Mouse (Mus musculus): ENCODE results near the gene Rsrc1. TPM values are rescaled to one million over a fixed set of nuclear protein-coding genes. Genes with fewer than 3 reads are reported as not detected.

Gene Rsrc1
- polyA plus RNA-seq, 1 experiment from 2014 or later = 44.6 TPM

GRCm38 (mm10) chr3:67358376-67358775, 377.2 kb downstream of the Rsrc1 start:
- Histone ChIP-seq H3K9me3 (no peaks in the 10 kb centered on the region), H3K4me1 (replicated peaks) (no peaks in the 10 kb centered on the region), H3K4me2 (replicated peaks) (no peak overlapping the region), H3K4me3 (replicated peaks) (no peak overlapping the region), H3K9ac (replicated peaks) (no peak overlapping the region), H3K27me3 (no peaks in the 10 kb centered on the region), H3K36me3 (no peaks in the 10 kb centered on the region), H3K27ac (no peak overlapping the region)
- ATAC-seq = no peak
- WGBS = 76% methylated on average over 7 of the region's 7 CpGs

- peaks cover 5% of the 10 kb centered on the region; the same call in 1 of the 2 replicates for H3K27me3 ChIP-seq
- H3K4me2 ChIP-seq (replicated peaks) = no peak overlapping the region
- no peaks in the 10 kb centered on the region for H3K36me3 ChIP-seq
- H3K9ac ChIP-seq (replicated peaks) = no peak overlapping the region
- 62% methylated on average over 4 of the region's 4 CpGs for WGBS
- ATAC-seq = peak; percentile 83
- H3K9me3 ChIP-seq = no peaks in the 10 kb centered on the region
- H3K27ac ChIP-seq = no peak overlapping the region; the same call in 1 of the 2 replicates
- H3K4me3 ChIP-seq (replicated peaks) = no peak overlapping the region
- 0 out of 2 replicates have a peak, but pooled peaks cover 6% of the 10 kb centered on the region for H3K4me1 ChIP-seq (replicated peaks)
Observed at GRCm38 (mm10) chr3:67366087-67366892, 385.1 kb downstream of the Rsrc1 start.

- no peak overlapping the region for H3K27ac ChIP-seq
- 0 out of 2 replicates have a peak, but pooled peaks cover 6% of the 10 kb centered on the region for H3K4me1 ChIP-seq (replicated peaks)
- H3K4me2 ChIP-seq (replicated peaks) = no peak overlapping the region
- H3K27me3 ChIP-seq = peaks cover 11% of the 10 kb centered on the region
- H3K9me3 ChIP-seq = no peaks in the 10 kb centered on the region
- no peaks in the 10 kb centered on the region for H3K36me3 ChIP-seq
- no peak for ATAC-seq
- 87% methylated on average over 6 of the region's 6 CpGs for WGBS
- H3K9ac ChIP-seq (replicated peaks) = no peak overlapping the region
- H3K4me3 ChIP-seq (replicated peaks) = no peak overlapping the region
Observed at GRCm38 (mm10) chr3:67367481-67367880, 386.3 kb downstream of the Rsrc1 start.

- 84% methylated on average over 5 of the region's 5 CpGs for WGBS
- no peaks in the 10 kb centered on the region for H3K9me3 ChIP-seq
- no peak overlapping the region for H3K9ac ChIP-seq (replicated peaks)
- no peak overlapping the region for H3K4me3 ChIP-seq (replicated peaks)
- H3K27me3 ChIP-seq = peaks cover 22% of the 10 kb centered on the region
- H3K4me1 ChIP-seq (replicated peaks) = peaks cover 8% of the 10 kb centered on the region; the same call in 1 of the 2 replicates
- no peak for ATAC-seq
- H3K4me2 ChIP-seq (replicated peaks) = no peak overlapping the region
- H3K27ac ChIP-seq = no peak overlapping the region
- H3K36me3 ChIP-seq = no peaks in the 10 kb centered on the region
Observed at GRCm38 (mm10) chr3:67369407-67370079, 388.4 kb downstream of the Rsrc1 start.

GRCm38 (mm10) chr3:67372194-67372593, 391.0 kb downstream of the Rsrc1 start:
- Histone ChIP-seq H3K9ac (replicated peaks) (no peak overlapping the region), H3K4me1 (replicated peaks) (peaks cover 4% of the 10 kb centered on the region; the same call in 1 of the 2 replicates), H3K36me3 (no peaks in the 10 kb centered on the region), H3K27ac (no peak overlapping the region), H3K27me3 (peaks cover 27% of the 10 kb centered on the region), H3K9me3 (no peaks in the 10 kb centered on the region), H3K4me3 (replicated peaks) (no peak overlapping the region), H3K4me2 (replicated peaks) (no peak overlapping the region)
- 77% methylated on average over 4 of the region's 4 CpGs for WGBS
- ATAC-seq = no peak

GRCm38 (mm10) chr3:67372781-67373180, 391.6 kb downstream of the Rsrc1 start:
- H3K27me3 ChIP-seq = peaks cover 27% of the 10 kb centered on the region
- 66% methylated on average over 5 of the region's 5 CpGs for WGBS
- H3K4me2 ChIP-seq (replicated peaks) = no peak overlapping the region
- ATAC-seq = no peak
- no peaks in the 10 kb centered on the region for H3K36me3 ChIP-seq
- no peak overlapping the region for H3K27ac ChIP-seq
- H3K9me3 ChIP-seq = no peaks in the 10 kb centered on the region
- peaks cover 4% of the 10 kb centered on the region; the same call in 1 of the 2 replicates for H3K4me1 ChIP-seq (replicated peaks)
- no peak overlapping the region for H3K4me3 ChIP-seq (replicated peaks)
- H3K9ac ChIP-seq (replicated peaks) = no peak overlapping the region

- ATAC-seq = peak; percentile 98
- Histone ChIP-seq H3K27me3 (peaks cover 27% of the 10 kb centered on the region), H3K9me3 (no peaks in the 10 kb centered on the region), H3K9ac (replicated peaks) (peak within 1 kb of the TSS; percentile 70), H3K36me3 (no peaks in the 10 kb centered on the region), H3K4me1 (replicated peaks) (peaks cover 4% of the 10 kb centered on the region; the same call in 1 of the 2 replicates), H3K4me3 (replicated peaks) (peak within 1 kb of the TSS; percentile 58), H3K4me2 (replicated peaks) (peak within 1 kb of the TSS; percentile 87), H3K27ac (no peak within 1 kb of the TSS)
- WGBS = under 1% methylated on average over 35 of the region's 35 CpGs
Observed at GRCm38 (mm10) chr3:67373872-67374271, 392.7 kb downstream of the Rsrc1 start, which contains the start of gene Mlf1. TSS of gene Mlf1 (plus strand) at chr3:67374097.

GRCm38 (mm10) chr3:67374360-67374778, 393.2 kb downstream of the Rsrc1 start:
- Histone ChIP-seq H3K27ac (no peak overlapping the region), H3K27me3 (peaks cover 27% of the 10 kb centered on the region), H3K4me3 (replicated peaks) (peak overlapping the region; percentile 58), H3K9ac (replicated peaks) (peak overlapping the region; percentile 70), H3K4me2 (replicated peaks) (peak overlapping the region; percentile 87), H3K4me1 (replicated peaks) (peaks cover 4% of the 10 kb centered on the region; the same call in 1 of the 2 replicates), H3K36me3 (no peaks in the 10 kb centered on the region), H3K9me3 (no peaks in the 10 kb centered on the region)
- ATAC-seq = peak; percentile 72
- WGBS = 35% methylated on average over 7 of the region's 7 CpGs

GRCm38 (mm10) chr3:67375063-67375462, 393.9 kb downstream of the Rsrc1 start, which contains the start of gene Gm17402:
TSS of gene Gm17402 (minus strand) at chr3:67375163.
- no peak for ATAC-seq
- Histone ChIP-seq H3K4me3 (replicated peaks) (peak within 1 kb of the TSS; percentile 58), H3K27ac (no peak within 1 kb of the TSS), H3K4me2 (replicated peaks) (peak within 1 kb of the TSS; percentile 87), H3K9me3 (no peaks in the 10 kb centered on the region), H3K36me3 (no peaks in the 10 kb centered on the region), H3K27me3 (peaks cover 27% of the 10 kb centered on the region), H3K9ac (replicated peaks) (peak within 1 kb of the TSS; percentile 70), H3K4me1 (replicated peaks) (peaks cover 4% of the 10 kb centered on the region; the same call in 1 of the 2 replicates)
- 58% methylated on average over 3 of the region's 3 CpGs for WGBS

- Histone ChIP-seq H3K4me3 (replicated peaks) (no peak overlapping the region), H3K4me2 (replicated peaks) (no peak overlapping the region), H3K27me3 (peaks cover 9% of the 10 kb centered on the region; the same call in 1 of the 2 replicates), H3K4me1 (replicated peaks) (peaks cover 4% of the 10 kb centered on the region; the same call in 1 of the 2 replicates), H3K36me3 (no peaks in the 10 kb centered on the region), H3K27ac (no peak overlapping the region), H3K9ac (replicated peaks) (no peak overlapping the region), H3K9me3 (no peaks in the 10 kb centered on the region)
- ATAC-seq = no peak
Observed at GRCm38 (mm10) chr3:67378215-67378614, 397.0 kb downstream of the Rsrc1 start.

Data from midbrain, embryonic 13.5 days (tissue).